Mouse (Mus musculus) regulatory T cell (primary cell): Measurements from ENCODE around the gene Dhcr24.

Experiments
- in situ Hi-C: fragments of 300-600 bp; cut with MboI, MseI; formaldehyde crosslinking; loops from one replicate; pipeline ENCODE4 v1.15.1; 2025; ENCODE audit warnings: high pct_unique_total_duplicates

Dhcr24 gene

GRCm38 (mm10) chr4:106560846-106561781 is at the start of gene Dhcr24:
Gene Dhcr24 (plus strand): TSS chr4:106561038.
- in situ Hi-C loops, result no loop called here

DNA sequence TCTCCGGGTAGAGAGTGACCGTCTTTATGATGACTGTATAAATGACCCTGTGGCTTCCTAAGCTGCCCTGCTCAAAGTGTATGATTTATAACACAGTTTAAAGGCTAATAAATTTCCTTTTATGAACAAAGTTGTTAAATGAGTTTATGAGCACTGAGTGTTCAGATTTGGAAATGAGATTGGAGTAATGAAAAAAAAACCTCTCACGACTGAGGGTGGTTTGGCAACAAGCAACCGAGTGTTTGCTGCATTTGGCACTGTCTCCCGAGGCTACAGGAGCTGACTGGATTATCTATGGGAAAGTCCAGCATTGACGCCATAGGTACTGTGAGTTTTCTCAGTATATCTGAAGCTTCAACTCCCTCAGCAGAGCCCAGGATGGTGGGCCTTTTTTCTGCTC is 46.2 kb upstream of the Dhcr24 start:
- in situ Hi-C loops, result loop anchor here (10.0 to 25.0 kb wide), 2 partner anchors 1090 to 1877 kb away; no protein-coding TSS in a partner anchor

GRCm38 (mm10) chr4:106522547-106522946 is 38.3 kb upstream of the Dhcr24 start:
- in situ Hi-C loops, result loop anchor here (10.0 to 25.0 kb wide), 2 partner anchors 48 to 1885 kb away; no protein-coding TSS in a partner anchor

- in situ Hi-C loops, result loop anchor here (10.0 to 25.0 kb wide), 2 partner anchors 49 to 1887 kb away; no protein-coding TSS in a partner anchor
Observed at GRCm38 (mm10) chr4:106524131-106524530, 36.7 kb upstream of the Dhcr24 start.

DNA sequence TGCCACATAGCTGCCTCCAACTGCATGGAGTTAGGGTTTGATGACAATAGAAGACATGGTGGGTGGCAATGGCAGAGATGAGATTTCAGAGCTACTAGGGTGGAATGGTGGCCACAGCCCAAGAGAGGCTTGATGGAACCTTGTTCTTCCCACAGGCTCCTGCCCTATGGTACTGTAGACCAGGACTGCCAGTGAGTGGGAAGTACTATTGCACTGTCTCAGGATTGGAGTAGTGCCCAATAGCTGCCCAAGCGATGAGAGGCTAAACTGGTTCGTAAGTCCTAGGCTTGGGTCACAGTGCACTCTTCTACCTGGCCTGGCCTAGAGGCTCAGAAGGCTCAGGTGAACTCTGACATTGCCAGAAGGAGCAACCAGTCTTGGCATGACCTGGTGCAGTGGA is 35.8 kb upstream of the Dhcr24 start:
- in situ Hi-C loops, result loop anchor here (10.0 kb wide), 1 partner anchor 50 kb away; no protein-coding TSS in a partner anchor

DNA sequence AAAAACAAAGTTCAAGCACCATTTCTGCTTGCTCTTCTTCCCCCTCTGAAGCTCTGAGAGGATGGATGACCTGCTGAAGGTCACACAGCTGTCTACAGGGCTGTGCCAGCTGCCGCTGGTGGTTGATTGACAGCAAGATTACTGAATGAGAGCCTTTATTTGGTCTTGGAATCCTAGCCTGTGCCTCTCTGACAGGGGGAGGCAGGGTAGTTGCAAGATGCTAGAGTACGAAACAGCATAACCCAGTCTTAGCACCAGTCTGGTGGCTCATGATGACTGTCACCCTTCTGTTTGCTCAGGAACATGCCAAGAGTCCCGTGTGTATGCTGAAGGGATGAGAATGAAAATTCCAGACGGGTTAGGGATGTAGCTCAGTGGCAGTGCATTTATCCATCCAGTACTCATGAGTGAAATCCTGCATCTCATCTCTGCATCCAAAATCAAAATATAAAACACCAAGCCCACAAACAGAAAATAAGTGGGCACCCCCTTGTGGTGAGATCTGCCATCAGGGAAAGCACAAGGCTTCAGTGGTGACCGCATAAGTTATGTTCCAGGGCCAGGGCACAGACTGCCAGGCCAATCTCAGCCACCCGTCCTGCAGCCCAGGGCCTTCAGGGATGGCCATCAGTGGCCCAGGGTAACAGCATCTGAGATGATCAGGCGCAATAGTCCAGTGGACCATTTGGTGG is 32.8 kb upstream of the Dhcr24 start:
- in situ Hi-C loops, result loop anchor here (10.0 kb wide), 1 partner anchor 53 kb away; no protein-coding TSS in a partner anchor

DNA sequence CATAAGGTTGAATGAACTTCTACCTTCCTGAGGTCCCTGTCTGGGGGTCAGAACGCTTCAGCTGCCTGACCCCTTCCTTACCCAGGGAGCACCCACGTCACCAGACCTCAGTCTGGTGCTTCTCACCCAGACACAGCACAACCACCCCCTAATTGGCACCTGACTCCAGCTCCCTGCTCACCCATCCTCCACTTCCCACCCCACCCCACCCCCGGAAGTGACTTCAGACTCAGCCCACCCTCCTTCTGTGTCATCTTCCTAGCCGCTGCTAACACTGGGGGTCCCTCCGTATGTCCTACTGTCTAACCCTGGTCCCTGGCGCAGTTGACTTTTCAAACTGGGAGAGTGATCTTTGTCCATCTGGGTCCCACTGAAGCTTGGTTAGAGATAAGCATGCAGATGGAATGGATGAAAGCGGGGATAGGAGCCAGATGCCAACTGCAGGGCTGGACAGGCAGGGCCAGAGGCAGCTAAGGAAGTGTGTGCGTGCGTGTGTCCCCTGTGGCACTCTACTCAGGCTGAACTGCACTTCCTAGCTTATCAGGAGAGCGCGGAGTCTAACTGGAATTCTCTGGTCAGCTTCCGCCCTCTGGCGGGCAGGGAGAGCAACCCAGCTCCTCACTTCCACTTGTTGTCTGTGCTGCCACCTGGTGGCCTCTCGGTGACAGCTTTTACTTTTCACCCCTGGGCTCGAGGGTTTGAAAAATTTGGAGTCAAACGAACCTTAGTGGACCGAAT is 31.3 kb upstream of the Dhcr24 start:
- in situ Hi-C loops, result loop anchor here (10.0 kb wide), 1 partner anchor 55 kb away; no protein-coding TSS in a partner anchor

DNA sequence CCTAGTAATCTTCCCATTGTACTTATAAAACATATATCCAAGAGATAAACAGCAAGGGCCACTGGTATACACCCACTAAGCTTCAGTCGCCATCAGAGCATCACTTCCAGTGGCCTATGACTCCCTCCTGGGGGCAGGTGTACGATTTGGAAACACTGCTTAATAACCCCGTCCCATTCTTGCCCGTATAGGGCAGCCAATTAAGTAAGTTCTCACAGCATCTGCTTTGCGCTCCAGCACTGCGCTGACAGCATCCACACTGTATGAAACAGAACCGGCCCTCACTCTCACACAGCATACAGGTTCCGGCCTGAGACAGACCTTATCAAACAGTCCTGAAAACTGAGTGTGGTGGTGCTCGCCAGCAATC is 30.7 kb upstream of the Dhcr24 start:
- in situ Hi-C loops, result no loop called here

DNA sequence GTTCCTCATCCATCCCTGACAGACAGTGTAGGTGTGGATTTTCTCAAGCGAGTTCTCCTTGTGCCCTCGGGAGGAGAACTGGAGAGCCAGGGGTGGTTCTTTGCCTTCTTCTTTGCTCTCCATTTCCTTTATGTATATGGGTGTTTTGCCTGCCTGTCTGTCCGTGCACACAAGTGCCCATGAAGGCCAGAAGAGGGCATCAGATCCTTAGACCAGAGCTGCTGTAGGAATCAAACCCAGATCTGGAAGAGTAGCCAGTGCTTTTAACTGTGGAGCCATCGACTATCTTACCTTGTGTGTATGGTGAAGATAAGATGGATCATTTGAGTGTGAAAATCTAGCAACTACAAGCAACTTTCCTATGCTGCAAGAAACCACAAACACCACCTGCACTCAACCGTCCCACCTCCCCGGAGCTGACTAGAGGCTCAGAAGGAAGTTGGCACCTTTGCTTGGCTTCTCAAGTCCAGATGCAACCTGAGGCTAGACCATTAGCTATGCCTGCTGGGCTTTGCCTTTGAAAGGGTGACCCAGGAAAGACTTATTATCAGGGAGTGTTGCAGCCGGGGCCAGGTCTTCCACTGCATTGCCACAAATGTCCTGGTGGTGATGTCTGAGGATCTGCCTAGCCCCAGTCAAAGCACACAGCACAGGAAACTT is 27.3 kb upstream of the Dhcr24 start:
- in situ Hi-C loops, result no loop called here

GRCm38 (mm10) chr4:106534256-106534655 is 26.6 kb upstream of the Dhcr24 start:
- in situ Hi-C loops, result no loop called here

DNA sequence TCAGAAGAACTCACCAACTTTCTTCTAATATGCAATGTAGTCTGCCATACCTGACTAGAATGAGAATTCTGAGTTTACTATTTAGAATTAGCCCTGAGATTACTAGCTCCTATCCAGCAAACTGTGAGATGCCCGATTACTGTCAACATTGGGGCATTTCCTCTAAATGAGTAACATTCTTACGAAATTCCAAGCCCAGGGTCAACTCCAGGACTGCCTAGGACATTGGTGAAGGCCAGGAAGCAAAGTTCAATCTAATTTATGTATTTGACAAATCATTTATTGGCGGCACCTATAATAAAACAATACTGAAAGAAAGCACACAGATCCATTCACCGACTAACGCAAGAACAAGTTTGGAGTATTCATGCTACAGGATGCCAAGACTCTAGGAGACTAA is 21.1 kb upstream of the Dhcr24 start:
- in situ Hi-C loops, result no loop called here

DNA sequence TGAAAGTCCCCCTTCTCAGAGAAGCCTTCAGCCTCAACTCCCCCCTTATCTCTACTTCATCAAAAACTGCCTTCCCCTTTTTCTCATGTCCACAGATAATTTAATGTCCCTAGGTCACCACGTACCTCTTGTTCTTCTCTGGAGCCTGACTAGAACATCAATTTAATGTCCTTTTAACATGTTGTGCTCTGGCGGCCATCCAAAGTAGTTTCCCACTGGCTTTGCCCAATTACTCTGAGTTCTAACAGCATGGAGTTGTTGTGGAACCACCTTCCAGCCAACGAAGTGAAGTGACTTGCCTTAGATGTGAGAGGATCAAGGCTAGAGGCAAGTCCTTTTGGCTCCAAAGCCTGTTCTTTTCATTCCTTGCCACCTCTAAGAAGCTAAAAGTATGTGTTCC is 19.3 kb upstream of the Dhcr24 start:
- in situ Hi-C loops, result no loop called here

DNA sequence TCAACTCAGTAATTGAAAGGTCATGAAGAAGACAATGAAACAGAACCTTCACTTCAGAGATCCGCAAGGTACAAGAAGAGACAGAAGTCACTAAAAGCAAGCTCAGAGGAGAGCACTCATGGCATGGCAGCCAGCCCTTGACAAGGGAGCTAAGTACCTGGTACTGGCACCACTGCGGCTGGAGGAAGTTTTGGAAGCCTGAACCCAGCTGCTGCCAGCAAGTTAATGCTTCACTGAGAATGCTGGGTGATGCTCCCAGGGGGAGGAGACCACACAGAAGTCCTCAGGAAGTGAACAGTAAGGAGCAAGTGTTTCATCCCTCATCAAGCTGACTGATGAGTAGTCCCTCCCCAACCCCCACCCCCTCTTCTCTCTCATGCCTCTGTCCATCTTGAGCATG is 18.6 kb upstream of the Dhcr24 start:
- in situ Hi-C loops, result no loop called here

DNA sequence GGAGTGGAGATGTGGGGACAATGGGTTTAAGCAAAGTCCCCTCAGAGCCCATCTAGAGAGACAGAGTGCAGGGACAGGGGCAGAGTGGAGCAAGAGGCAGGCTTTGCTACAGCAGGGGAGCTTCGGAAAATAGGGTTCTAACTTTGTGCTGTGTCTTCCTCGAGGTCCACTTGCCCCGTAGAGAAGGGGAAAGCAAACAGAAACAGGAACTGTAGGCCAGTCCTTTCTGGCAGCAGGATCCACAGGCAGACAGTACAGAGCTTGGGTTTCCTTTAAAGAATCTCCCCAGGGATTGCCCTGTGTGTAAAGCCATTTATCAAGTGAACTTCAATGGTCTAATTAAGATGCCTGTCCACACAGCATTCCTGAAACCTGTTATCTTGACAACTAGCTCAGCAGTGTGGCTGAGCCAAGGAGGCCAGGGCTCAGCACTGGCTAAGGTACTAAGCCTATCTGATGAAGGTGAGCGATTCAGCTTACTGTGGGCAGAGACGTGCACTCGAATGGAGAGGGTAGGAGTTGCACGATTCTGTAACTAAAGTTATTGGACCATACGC is 14.9 kb upstream of the Dhcr24 start:
- in situ Hi-C loops, result no loop called here

DNA sequence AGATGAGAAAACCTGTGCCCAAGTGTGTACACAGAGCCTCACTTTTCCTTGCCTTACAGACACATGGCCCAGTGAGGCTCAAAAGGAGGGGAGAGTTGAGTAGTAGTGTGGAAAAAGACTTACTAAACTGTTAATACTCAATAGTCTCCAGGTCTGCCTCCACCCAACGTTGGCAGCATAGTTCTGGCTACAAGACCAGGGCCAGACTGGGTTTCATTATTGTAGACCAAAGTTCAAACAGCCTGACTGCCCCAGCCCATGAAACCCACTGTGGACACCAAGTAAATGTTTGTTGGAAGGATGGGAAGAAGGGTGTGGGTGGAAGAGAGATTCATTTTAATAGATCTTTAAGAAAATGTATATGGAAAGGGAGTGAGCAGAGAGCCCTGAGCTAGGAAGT is 13.9 kb upstream of the Dhcr24 start:
- in situ Hi-C loops, result no loop called here

DNA sequence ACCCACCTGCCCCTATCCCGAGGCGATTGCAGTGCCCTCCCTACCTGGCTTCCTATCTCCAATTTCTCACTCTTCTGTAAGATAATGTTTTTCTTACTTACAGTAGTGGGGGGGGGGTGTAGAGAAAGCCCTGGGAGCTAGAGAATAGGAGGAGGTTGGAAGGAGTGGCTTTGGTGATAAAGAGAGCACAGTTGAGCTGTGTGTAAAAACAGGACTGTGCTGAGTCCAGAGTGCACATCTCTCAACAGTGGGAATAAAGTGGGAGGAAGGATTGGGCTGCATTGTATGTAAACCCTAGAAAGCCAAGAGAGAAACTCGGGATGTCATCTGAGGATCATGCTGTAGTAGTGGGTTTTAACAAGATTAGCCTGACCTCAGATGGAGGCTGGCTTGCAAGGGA is 12.7 kb upstream of the Dhcr24 start:
- in situ Hi-C loops, result no loop called here

GRCm38 (mm10) chr4:106550516-106551166 is 10.2 kb upstream of the Dhcr24 start:
- in situ Hi-C loops, result no loop called here

GRCm38 (mm10) chr4:106557262-106557661 is 3.6 kb upstream of the Dhcr24 start:
- in situ Hi-C loops, result no loop called here

GRCm38 (mm10) chr4:106557978-106558377 is 2.9 kb upstream of the Dhcr24 start:
- in situ Hi-C loops, result no loop called here
